Mouse (Mus musculus) testis, adult 2 months (tissue): ENCODE measurements around the gene Ppp2r1b. TPM values are rescaled to one million over a fixed set of nuclear protein-coding genes. Genes with fewer than 3 reads are reported as not detected.
"Not testable (repeated sequence)": the region's sequence is repeated elsewhere in the genome, so short reads cannot be mapped to it uniquely, and the experiment has no call there.

ENCODE experiments used
- H3K27ac ChIP-seq: fragments of 200-500 bp; 2 replicates; pipeline ENCODE4 v1.5.1; 2012; ENCODE audit warnings: low read depth, low read length; ENCODE audit not compliant: control insufficient read depth, insufficient read depth
- H3K27me3 ChIP-seq: fragments of 200-500 bp; 2 replicates; pipeline ENCODE4 v1.6.1; 2012; ENCODE audit warnings: mild to moderate bottlenecking, low read length, moderate library complexity; ENCODE audit not compliant: control insufficient read depth, insufficient read depth
- H3K36me3 ChIP-seq: fragments of 200-500 bp; 2 replicates; pipeline ENCODE4 v1.6.1; 2012; ENCODE audit warnings: mild to moderate bottlenecking, low read length; ENCODE audit not compliant: control insufficient read depth, insufficient read depth
- H3K4me1 ChIP-seq: fragments of 200-500 bp; 2 replicates; pipeline ENCODE4 v1.6.1; 2012; ENCODE audit warnings: low read length; ENCODE audit not compliant: control insufficient read depth, insufficient read depth
- H3K4me3 ChIP-seq: fragments of 200-500 bp; 2 replicates; pipeline ENCODE4 v1.5.1; 2012; ENCODE audit warnings: low read depth, mild to moderate bottlenecking, low read length, moderate library complexity, mixed read lengths; ENCODE audit not compliant: control insufficient read depth
- CTCF ChIP-seq: fragments of 200-500 bp; IDR thresholded peaks from 2 replicates; pipeline ENCODE4 v1.5.1; 2012; ENCODE audit warnings: low read depth, mild to moderate bottlenecking, inconsistent platforms, low read length, moderate library complexity; ENCODE audit not compliant: control insufficient read depth, insufficient read depth, insufficient replicate concordance
- POLR2A ChIP-seq: fragments of 200-500 bp; IDR thresholded peaks from 2 replicates; pipeline ENCODE4 v1.6.1; 2012; ENCODE audit warnings: low read depth, mild to moderate bottlenecking, inconsistent platforms, low read length, moderate library complexity; ENCODE audit not compliant: control insufficient read depth
- polyA plus RNA-seq: library from polyadenylated mRNA; depleted of rRNA; stranded (reverse); fragments of >200 nt; gene quantifications from 2 replicates; pipeline ENCODE4 v1.2.3, GENCODE M21; 2012

The Ppp2r1b gene
- polyA plus RNA-seq, 1 experiment = 80.9 TPM

DNA sequence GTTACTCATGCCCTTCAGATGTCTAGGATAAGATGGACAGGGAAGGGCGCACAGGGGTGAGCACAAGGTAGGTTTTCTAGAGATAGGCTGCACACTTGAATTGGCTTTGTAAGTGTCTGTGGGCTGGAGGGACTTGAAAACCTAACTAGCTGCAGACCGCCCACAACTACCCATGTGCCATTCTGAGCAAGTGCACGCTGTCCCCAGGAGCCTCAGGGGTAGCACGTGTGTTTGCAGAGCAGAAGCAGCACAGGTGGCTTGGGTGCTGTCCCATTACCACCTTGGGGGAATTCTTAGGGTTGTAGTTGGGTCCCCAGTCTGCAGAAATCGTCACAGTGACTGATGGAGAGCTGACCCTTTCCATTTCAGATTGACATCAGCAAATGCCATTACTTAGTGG is 22.9 kb upstream of the Ppp2r1b start:
- TF ChIP-seq CTCF (no peak), POLR2A (no peak)
- H3K27ac ChIP-seq = no peak overlapping the region

DNA sequence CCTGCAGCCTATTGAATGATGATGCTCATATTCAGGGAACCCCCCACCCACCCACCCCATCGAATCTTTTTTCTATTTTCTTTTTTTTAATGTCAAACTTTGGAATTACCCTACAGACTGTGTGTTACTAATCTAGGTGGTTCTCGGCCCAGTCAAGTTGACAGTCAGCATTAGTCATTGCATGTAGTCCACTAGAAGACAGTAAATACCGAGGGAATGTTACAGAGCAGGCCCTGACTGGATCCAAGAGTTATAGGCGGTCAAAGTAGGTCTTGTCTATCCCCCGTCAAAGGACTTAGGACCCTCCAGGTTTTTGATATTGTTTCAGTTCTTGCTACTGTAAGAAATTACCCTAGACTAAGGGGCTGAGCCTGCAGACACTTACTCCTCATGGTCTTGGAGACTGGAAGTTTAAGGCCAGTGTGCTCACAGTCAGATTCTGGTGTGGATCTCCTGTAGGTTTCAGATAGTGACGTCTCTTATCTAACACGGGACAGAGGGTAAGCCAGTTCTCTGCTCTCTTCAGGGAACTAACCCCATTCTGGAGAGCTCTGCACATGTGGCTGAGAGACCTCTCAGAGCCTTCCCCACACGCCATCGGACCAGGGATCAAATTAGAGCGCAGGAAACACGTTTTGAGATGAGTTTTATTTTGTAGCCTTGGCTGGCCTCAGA is 21.2 kb upstream of the Ppp2r1b start:
- Histone ChIP-seq H3K36me3 (no peaks in the 10 kb centered on the region), H3K27me3 (no peaks in the 10 kb centered on the region), H3K27ac (no peak overlapping the region), H3K4me3 (no peak overlapping the region), H3K4me1 (no peaks in the 10 kb centered on the region)
- TF ChIP-seq POLR2A (no peak), CTCF (no peak)

More for the DNA sequence above, 22.9 kb upstream of the Ppp2r1b start:
- H3K4me1 ChIP-seq = no peaks in the 10 kb centered on the region
- no peaks in the 10 kb centered on the region for H3K36me3 ChIP-seq
- no peak overlapping the region for H3K4me3 ChIP-seq
- no peaks in the 10 kb centered on the region for H3K27me3 ChIP-seq

DNA sequence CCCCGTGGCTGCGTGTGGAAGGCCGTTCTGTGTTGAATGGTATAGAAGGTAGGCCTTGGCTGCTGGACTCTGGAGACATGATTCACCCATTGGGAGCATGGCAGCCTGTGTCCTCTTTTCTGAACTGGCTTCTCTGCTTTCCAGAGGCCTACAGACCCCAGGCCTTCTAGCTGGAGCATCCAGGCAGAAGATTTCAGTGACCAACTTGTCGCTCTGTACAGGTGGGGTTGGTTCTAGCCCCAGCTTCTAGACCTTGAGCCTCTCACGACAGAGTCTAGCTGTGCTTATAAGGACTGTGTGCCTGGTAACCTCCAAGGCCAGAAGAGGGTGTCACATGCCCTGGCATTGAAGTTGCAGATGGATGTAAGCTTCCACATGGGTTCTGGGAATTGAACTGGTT is 13.6 kb upstream of the Ppp2r1b start:
- Histone ChIP-seq H3K4me3 (no peak overlapping the region), H3K36me3 (no peaks in the 10 kb centered on the region), H3K27ac (no peak overlapping the region), H3K4me1 (peaks cover 3% of the 10 kb centered on the region; the same call in 1 of the 2 replicates), H3K27me3 (no peaks in the 10 kb centered on the region)
- TF ChIP-seq POLR2A = no peak
- no peak for TF ChIP-seq CTCF

DNA sequence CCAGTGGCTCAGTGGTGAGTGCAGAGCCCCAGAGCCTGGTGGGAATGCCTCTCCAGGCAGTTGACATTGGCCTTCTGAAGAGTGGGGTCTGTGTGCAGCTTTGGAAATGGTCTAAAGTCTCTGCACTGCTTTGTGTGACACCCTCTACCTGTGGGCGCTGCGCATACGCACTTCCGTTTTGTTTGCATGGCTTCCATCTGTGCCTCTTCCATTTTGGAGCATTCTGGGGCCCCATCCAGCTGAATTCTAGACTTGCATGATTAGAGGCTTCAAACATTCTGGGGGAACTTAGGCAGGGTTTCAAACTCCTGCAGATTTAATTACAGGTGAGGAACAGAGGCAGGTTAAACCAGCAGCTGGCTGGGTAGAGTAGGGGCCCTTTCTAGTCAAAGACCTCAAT is 12.9 kb upstream of the Ppp2r1b start:
- peaks cover 3% of the 10 kb centered on the region; the same call in 1 of the 2 replicates for H3K4me1 ChIP-seq
- no peak overlapping the region for H3K4me3 ChIP-seq
- no peaks in the 10 kb centered on the region for H3K27me3 ChIP-seq
- no peaks in the 10 kb centered on the region for H3K36me3 ChIP-seq
- H3K27ac ChIP-seq = no peak overlapping the region; the same call in 1 of the 2 replicates
- TF ChIP-seq POLR2A = no peak
- TF ChIP-seq CTCF = no peak

DNA sequence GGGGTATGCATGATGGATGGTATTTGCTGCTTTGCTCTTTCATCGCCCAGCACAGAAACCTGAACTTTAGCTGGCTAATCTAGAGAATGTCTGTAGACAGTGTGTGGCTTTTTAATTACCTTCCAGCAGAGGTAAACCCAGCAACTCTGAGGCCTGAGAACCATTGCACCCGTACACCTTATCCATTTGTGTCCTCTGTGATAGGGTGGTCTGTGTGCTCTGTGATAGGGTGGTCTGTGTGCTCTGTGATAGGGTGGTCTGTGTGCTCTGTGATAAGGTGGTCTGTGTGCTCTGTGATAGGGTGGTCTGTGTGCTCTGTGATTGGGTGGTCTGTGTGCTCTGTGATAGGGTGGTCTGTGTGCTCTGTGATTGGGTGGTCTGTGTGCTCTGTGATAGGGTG is 12.5 kb upstream of the Ppp2r1b start:
- not testable (repeated sequence) for H3K36me3 ChIP-seq, H3K27ac ChIP-seq, H3K27me3 ChIP-seq, H3K4me1 ChIP-seq, H3K4me3 ChIP-seq

DNA sequence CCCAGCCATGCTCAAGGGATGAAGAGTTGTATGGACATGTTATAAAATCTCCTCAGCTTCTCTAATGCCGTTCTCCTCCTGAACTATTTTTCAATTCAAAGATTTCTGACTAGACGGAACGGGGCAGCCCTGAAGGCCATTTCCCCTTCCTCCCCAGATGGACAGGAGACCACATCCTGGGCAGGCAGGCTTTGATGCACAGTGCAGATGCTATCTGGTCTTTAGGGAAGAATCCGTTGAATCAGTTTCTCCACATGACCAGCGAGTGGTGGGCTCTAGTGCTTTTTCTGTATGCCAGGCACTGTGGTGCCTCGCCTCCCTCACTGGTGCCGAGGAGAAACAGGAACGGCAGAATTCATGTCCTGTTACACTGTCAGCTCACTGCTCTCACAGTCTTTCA is 11.3 kb upstream of the Ppp2r1b start:
- Histone ChIP-seq H3K36me3 (no peaks in the 10 kb centered on the region), H3K27me3 (no peaks in the 10 kb centered on the region), H3K4me1 (peaks cover 3% of the 10 kb centered on the region; the same call in 1 of the 2 replicates), H3K4me3 (no peak overlapping the region), H3K27ac (no peak overlapping the region)
- no peak for TF ChIP-seq POLR2A
- TF ChIP-seq CTCF = no peak

DNA sequence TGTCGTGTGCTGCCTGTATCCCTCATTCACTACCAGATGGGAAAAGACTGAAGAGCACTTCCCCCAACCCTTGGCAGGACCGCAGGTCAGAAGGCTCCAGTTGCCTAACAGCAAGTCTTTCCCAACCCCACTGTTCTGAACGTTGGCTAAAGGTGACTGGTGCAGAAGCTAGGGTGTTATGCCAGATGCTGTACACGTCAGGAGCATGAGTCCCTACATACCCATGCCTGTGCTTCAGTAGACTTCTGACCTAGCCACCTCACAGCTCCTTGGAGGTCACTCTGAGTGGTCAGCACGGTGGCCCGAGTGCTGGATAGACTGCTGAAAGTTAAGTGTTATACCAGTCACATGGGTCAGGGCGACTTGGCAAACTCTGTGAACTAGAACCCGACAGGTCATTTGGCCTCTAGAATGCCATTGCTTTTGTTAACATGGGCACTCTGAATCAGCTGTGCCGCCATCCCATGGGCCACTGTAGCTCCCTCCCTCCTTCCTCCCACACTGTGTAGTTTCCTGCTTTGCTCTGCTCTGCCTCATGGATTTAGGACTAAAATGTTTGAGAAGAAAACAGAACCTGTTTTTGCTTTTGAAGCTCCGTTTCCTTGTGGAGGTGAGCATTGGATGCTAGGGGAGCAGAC is 9.9 kb upstream of the Ppp2r1b start:
- H3K27me3 ChIP-seq = no peaks in the 10 kb centered on the region
- H3K36me3 ChIP-seq = no peaks in the 10 kb centered on the region
- no peak overlapping the region for H3K4me3 ChIP-seq
- peaks cover 3% of the 10 kb centered on the region; the same call in 1 of the 2 replicates for H3K4me1 ChIP-seq
- no peak for TF ChIP-seq CTCF
- TF ChIP-seq POLR2A = no peak
- H3K27ac ChIP-seq = no peak overlapping the region
